Mouse (Mus musculus) myocyte (in vitro differentiated cells): ENCODE results near the gene Akr1d1. TPM values are rescaled to one million over a fixed set of nuclear protein-coding genes. Genes with fewer than 3 reads are reported as not detected.

ENCODE experiments used
- H3K27me3 ChIP-seq: one replicate; pipeline ENCODE4 v1.6.1; 2011; ENCODE audit not compliant: control insufficient read depth, insufficient read depth, insufficient read length
- H3K36me3 ChIP-seq: one replicate; pipeline ENCODE4 v1.6.1; 2011; ENCODE audit not compliant: control insufficient read depth, insufficient read depth
- H3K4me2 ChIP-seq: one replicate; pipeline ENCODE4 v1.6.1; 2011; ENCODE audit warnings: low read depth, control low read depth
- H3K4me3 ChIP-seq: one replicate; pipeline ENCODE4 v1.5.1; 2011; ENCODE audit warnings: mild to moderate bottlenecking, control low read depth, moderate library complexity
- H3K79me2 ChIP-seq: one replicate; pipeline ENCODE4 v1.6.1; 2011; ENCODE audit not compliant: control insufficient read depth, insufficient read depth
- H3ac ChIP-seq: one replicate; pipeline ENCODE4 v1.6.1; 2011; ENCODE audit not compliant: control insufficient read depth, insufficient read length
- CEBPB ChIP-seq: IDR thresholded peaks from 2 replicates; pipeline ENCODE4 v1.6.1; 2011; ENCODE audit warnings: mild to moderate bottlenecking, moderate library complexity; ENCODE audit not compliant: poor library complexity, insufficient read depth, severe bottlenecking
- E2F4 ChIP-seq: IDR thresholded peaks from one replicate; pipeline ENCODE4 v1.6.1; 2011; ENCODE audit warnings: mild to moderate bottlenecking, control low read depth, moderate library complexity; ENCODE audit not compliant: insufficient read depth
- MAX ChIP-seq: IDR thresholded peaks from one replicate; pipeline ENCODE4 v1.6.1; 2011; ENCODE audit warnings: low read depth, mild to moderate bottlenecking, control low read depth
- MYOD1 ChIP-seq, 3 experiments: IDR thresholded peaks; one replicate each; pipeline ENCODE4 v1.6.1; 2011; ENCODE audit warnings: control low read depth in 2 of 3, low read depth in 2 of 3, mild to moderate bottlenecking in 2 of 3, moderate library complexity in 1 of 3; ENCODE audit not compliant: insufficient read length in 2 of 3, control insufficient read depth in 1 of 3
- MYOG ChIP-seq, 3 experiments: IDR thresholded peaks; one replicate each; pipeline ENCODE4 v1.6.1; 2011; ENCODE audit warnings: control low read depth in 2 of 3, low read depth in 2 of 3, mild to moderate bottlenecking in 2 of 3; ENCODE audit not compliant: insufficient read length in 2 of 3, control insufficient read depth in 1 of 3, insufficient read depth in 1 of 3
- POLR2A ChIP-seq: IDR thresholded peaks from one replicate; pipeline ENCODE4 v1.6.1; 2011; ENCODE audit warnings: low read depth, mild to moderate bottlenecking, control low read depth, moderate library complexity; ENCODE audit not compliant: insufficient read length
- POLR2AphosphoS2 ChIP-seq: IDR thresholded peaks from one replicate; pipeline ENCODE4 v1.6.1; 2011; ENCODE audit warnings: low read depth, control low read depth; ENCODE audit not compliant: insufficient read length
- REST ChIP-seq: IDR thresholded peaks from one replicate; pipeline ENCODE4 v1.6.1; 2011; ENCODE audit warnings: mild to moderate bottlenecking, control low read depth, moderate library complexity; ENCODE audit not compliant: insufficient read depth, insufficient read length
- SRF ChIP-seq: IDR thresholded peaks from one replicate; pipeline ENCODE4 v1.6.1; 2011; ENCODE audit warnings: low read depth; ENCODE audit not compliant: control insufficient read depth, insufficient read length
- TCF12 ChIP-seq: IDR thresholded peaks from one replicate; pipeline ENCODE4 v1.6.1; 2011; ENCODE audit warnings: mild to moderate bottlenecking, control low read depth; ENCODE audit not compliant: poor library complexity, insufficient read depth, severe bottlenecking
- TCF3 ChIP-seq: IDR thresholded peaks from one replicate; pipeline ENCODE4 v1.6.1; 2011; ENCODE audit warnings: low read depth, control low read depth; ENCODE audit not compliant: insufficient read length
- USF1 ChIP-seq: IDR thresholded peaks from one replicate; pipeline ENCODE4 v1.6.1; 2011; ENCODE audit warnings: low read depth, mild to moderate bottlenecking, control low read depth, moderate library complexity
- polyA plus RNA-seq: library from polyadenylated mRNA; unstranded; fragments of >200 nt; fragmentation: generic; extraction: Trizol; gene quantifications from one replicate; pipeline ENCODE4 v1.2.1, GENCODE M21; 2012; ENCODE audit warnings: missing spikeins

The Akr1d1 gene
- polyA plus RNA-seq, 1 experiment: not detected

- Histone ChIP-seq H3K79me2 (no peaks in the 10 kb centered on the region), H3ac (no peak overlapping the region), H3K4me2 (no peak overlapping the region), H3K36me3 (no peaks in the 10 kb centered on the region), H3K4me3 (no peak overlapping the region), H3K27me3 (no peaks in the 10 kb centered on the region)
- TF ChIP-seq E2F4 (no peak), MYOD1 (IDR thresholded peaks at IDR 0.05; ENCODE audit: control insufficient read depth in 1 of 3, insufficient read length in 2 of 3, low read depth in 2 of 3) (no peak), POLR2AphosphoS2 (no peak), TCF3 (no peak), SRF (no peak), TCF12 (no peak), CEBPB (no peak), USF1 (no peak), MYOG (IDR thresholded peaks at IDR 0.05; ENCODE audit: control insufficient read depth in 1 of 3, insufficient read depth in 1 of 3, insufficient read length in 2 of 3, low read depth in 2 of 3) (no peak), MAX (no peak), POLR2A (no peak)
Measured at GRCm38 (mm10) chr6:37510786-37511185, 19.2 kb upstream of the Akr1d1 start.

- Histone ChIP-seq H3K4me3 (no peak overlapping the region), H3K79me2 (no peaks in the 10 kb centered on the region)
Measured at GRCm38 (mm10) chr6:37520631-37521375, 9.2 kb upstream of the Akr1d1 start.

GRCm38 (mm10) chr6:37532036-37532435, 2.1 kb downstream of the Akr1d1 start:
- no peak overlapping the region for H3K4me2 ChIP-seq
- H3K4me3 ChIP-seq: no peak overlapping the region
- no peaks in the 10 kb centered on the region for H3K36me3 ChIP-seq
- no peaks in the 10 kb centered on the region for H3K27me3 ChIP-seq
- no peaks in the 10 kb centered on the region for H3K79me2 ChIP-seq
- H3ac ChIP-seq: no peak overlapping the region
- TF ChIP-seq POLR2AphosphoS2 (no peak), MYOD1 (IDR thresholded peaks at IDR 0.05; ENCODE audit: control insufficient read depth in 1 of 3, insufficient read length in 2 of 3, low read depth in 2 of 3) (no peak), USF1 (no peak)

More at GRCm38 (mm10) chr6:37520631-37521375, 9.2 kb upstream of the Akr1d1 start:
- H3K27me3 ChIP-seq: no peaks in the 10 kb centered on the region
- H3K4me2 ChIP-seq: no peak overlapping the region
- H3K36me3 ChIP-seq: no peaks in the 10 kb centered on the region
- TF ChIP-seq USF1 (no peak), MYOG (IDR thresholded peaks at IDR 0.05; ENCODE audit: control insufficient read depth in 1 of 3, insufficient read depth in 1 of 3, insufficient read length in 2 of 3, low read depth in 2 of 3) (no peak), REST (no peak), MAX (no peak), TCF3 (no peak), POLR2AphosphoS2 (no peak), MYOD1 (IDR thresholded peaks at IDR 0.05; ENCODE audit: control insufficient read depth in 1 of 3, insufficient read length in 2 of 3, low read depth in 2 of 3) (no peak), CEBPB (no peak), POLR2A (no peak), SRF (no peak), E2F4 (no peak), TCF12 (no peak)
- no peak overlapping the region for H3ac ChIP-seq

- Histone ChIP-seq H3K4me3 (no peak overlapping the region), H3ac (no peak overlapping the region), H3K27me3 (no peaks in the 10 kb centered on the region), H3K4me2 (no peak overlapping the region), H3K36me3 (no peaks in the 10 kb centered on the region), H3K79me2 (no peaks in the 10 kb centered on the region)
- TF ChIP-seq MYOG (IDR thresholded peaks at IDR 0.05; ENCODE audit: control insufficient read depth in 1 of 3, insufficient read depth in 1 of 3, insufficient read length in 2 of 3, low read depth in 2 of 3): no peak
- no peak for TF ChIP-seq POLR2AphosphoS2
Measured at GRCm38 (mm10) chr6:37536831-37537230, 6.9 kb downstream of the Akr1d1 start.

GRCm38 (mm10) chr6:37537801-37538200, 7.8 kb downstream of the Akr1d1 start:
- Histone ChIP-seq H3K4me2 (no peak overlapping the region), H3K27me3 (no peaks in the 10 kb centered on the region), H3ac (no peak overlapping the region), H3K79me2 (no peaks in the 10 kb centered on the region), H3K4me3 (no peak overlapping the region), H3K36me3 (no peaks in the 10 kb centered on the region)
- TF ChIP-seq TCF12: no peak
